Comparison of ENCODE assay signal across 11 mouse cellular contexts in the genomic region with DNA sequence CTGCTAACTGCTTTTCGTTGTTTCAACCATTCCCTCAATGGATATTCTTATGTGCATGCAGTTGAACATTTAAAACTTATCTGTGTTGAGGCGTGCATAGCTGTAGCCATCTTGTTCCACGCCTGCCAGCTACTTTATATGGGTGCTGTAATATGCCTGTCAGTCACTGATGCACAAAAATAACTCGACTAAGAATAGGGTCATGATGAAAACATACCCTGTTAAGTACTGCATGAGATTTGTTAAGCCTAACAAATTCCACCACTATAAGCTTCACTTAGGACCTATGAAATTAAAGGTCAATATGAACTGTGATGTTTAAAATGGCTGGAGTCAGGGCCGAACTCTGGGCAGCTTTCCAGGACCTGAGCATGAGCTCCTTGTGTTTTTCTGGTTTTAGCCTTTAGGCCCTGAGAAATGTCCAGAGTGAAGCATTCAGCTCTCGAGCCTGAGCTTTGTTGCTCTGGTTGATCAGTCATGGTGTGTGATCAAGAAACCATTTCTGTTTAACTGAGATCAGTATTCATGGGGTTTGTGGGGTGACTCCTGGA. TPM values are rescaled to one million over a fixed set of nuclear protein-coding genes. Genes with fewer than 3 reads are reported as not detected.
A peak's percentile ranks its signal among the peaks of the same experiment; 100 is the strongest.
DNase-seq lines count a peak whose midpoint lies in the region; ATAC-seq and TF ChIP-seq lines count a peak whose summit lies in the region.
"Had no signal": no experiment of that assay in that cellular context is flagged by ENCODE, and none has a peak within 500 bp of the region (broad histone marks: within the 10 kb centered on the region; RNA-seq: fewer than 3 reads in every experiment).

No protein-coding gene starts in this region.

- peak overlapping the region; percentile 88; the same call in 1 of the 2 replicates for H3K4me3 ChIP-seq in forebrain, embryonic 10.5 days
- no peak overlapping the region for H3K4me3 ChIP-seq in forebrain, postnatal 0 days (ENCODE audit: low read depth, low read length)
- peak overlapping the region; percentile 77; the same call in 1 of the 2 replicates for H3K4me3 ChIP-seq in lung, embryonic 14.5 days (ENCODE audit: low read depth, low read length)
- H3K4me3 ChIP-seq in forebrain, embryonic 15.5 days = no peak overlapping the region
- 0 out of 2 replicates have a peak overlapping the region, but pooled peaks have one; percentile 93 for H3K4me3 ChIP-seq in midbrain, embryonic 13.5 days (replicated peaks)
- H3K4me3 ChIP-seq: layer of hippocampus, adult 2 months had no signal

- H3K4me2 ChIP-seq in forebrain, postnatal 0 days (ENCODE audit: low read depth) = no peak overlapping the region
- H3K4me2 ChIP-seq in lung, embryonic 14.5 days = peak overlapping the region; percentile 85
- peak overlapping the region; percentile 69 for H3K4me2 ChIP-seq in forebrain, embryonic 15.5 days (replicated peaks)
- peak overlapping the region; percentile 64 for H3K4me2 ChIP-seq in midbrain, embryonic 13.5 days (replicated peaks)

- no peaks in the 10 kb centered on the region for H3K27me3 ChIP-seq in forebrain, embryonic 10.5 days (ENCODE audit: poor library complexity, severe bottlenecking)
- H3K27me3 ChIP-seq in forebrain, postnatal 0 days (ENCODE audit: insufficient read depth, low read length) = no peaks in the 10 kb centered on the region
- no peaks in the 10 kb centered on the region for H3K27me3 ChIP-seq in lung, embryonic 14.5 days (ENCODE audit: insufficient read depth, low read length)
- H3K27me3 ChIP-seq in forebrain, embryonic 15.5 days = no peaks in the 10 kb centered on the region
- no peaks in the 10 kb centered on the region for H3K27me3 ChIP-seq in midbrain, embryonic 13.5 days

- H3K9me3 ChIP-seq in forebrain, embryonic 10.5 days = no peaks in the 10 kb centered on the region
- no peaks in the 10 kb centered on the region for H3K9me3 ChIP-seq in forebrain, postnatal 0 days (ENCODE audit: low read length)
- H3K9me3 ChIP-seq in lung, embryonic 14.5 days (ENCODE audit: low read depth, low read length) = no peaks in the 10 kb centered on the region
- H3K9me3 ChIP-seq in forebrain, embryonic 15.5 days = no peaks in the 10 kb centered on the region
- H3K9me3 ChIP-seq in midbrain, embryonic 13.5 days = no peaks in the 10 kb centered on the region

- H3K27ac ChIP-seq in forebrain, embryonic 10.5 days = no peak overlapping the region
- no peak overlapping the region for H3K27ac ChIP-seq in forebrain, postnatal 0 days (ENCODE audit: low read depth, low read length)
- H3K27ac ChIP-seq in lung, embryonic 14.5 days (ENCODE audit: low read depth) = no peak overlapping the region; the same call in 1 of the 2 replicates
- no peak overlapping the region for H3K27ac ChIP-seq in forebrain, embryonic 15.5 days (replicated peaks)
- no peak overlapping the region for H3K27ac ChIP-seq in midbrain, embryonic 13.5 days
- H3K27ac ChIP-seq: layer of hippocampus, adult 2 months had no signal

- WGBS in forebrain, embryonic 10.5 days = 79% methylated on average over 6 of the region's 6 CpGs
- 56% methylated on average over 6 of the region's 6 CpGs for WGBS in forebrain, postnatal 0 days
- WGBS in lung, embryonic 14.5 days = 54% methylated on average over 6 of the region's 6 CpGs
- 66% methylated on average over 6 of the region's 6 CpGs for whole genome bisulfite sequencing in forebrain, embryonic 15.5 days
- WGBS in midbrain, embryonic 13.5 days = 67% methylated on average over 6 of the region's 6 CpGs

- ATAC-seq in forebrain, postnatal 0 days = no peak
- ATAC-seq in lung, embryonic 14.5 days (ENCODE audit: insufficient read depth) = no peak
- no peak for ATAC-seq in forebrain, embryonic 15.5 days (replicated peaks)
- no peak for ATAC-seq in midbrain, embryonic 13.5 days

- no peak for TF ChIP-seq CTCF in forebrain, postnatal 0 days (IDR thresholded peaks at IDR 0.05; ENCODE audit: low read depth)
- TF ChIP-seq CTCF in lung, embryonic 14.5 days (IDR thresholded peaks at IDR 0.05; ENCODE audit: low read depth) = no peak

- DNase-seq in forebrain, embryonic 10.5 days (ENCODE audit: extremely low spot score, low spot score) = no peak
- no peak for DNase-seq in forebrain, postnatal 0 days
- DNase-seq in lung, embryonic 14.5 days = peak; percentile 74
- DNase-seq in lung, adult 18-20 months = no peak
- DNase-seq in frontal cortex, postnatal 10 days (ENCODE audit: low spot score in 2 of 2) = no peak
- no peak for DNase-seq in spleen, postnatal 4 days (ENCODE audit: low spot score in 2 of 2)
- DNase-seq: B cell, adult 2 months; lung, postnatal 14 days had no signal

- peaks cover 40% of the 10 kb centered on the region for H3K4me1 ChIP-seq in forebrain, embryonic 10.5 days
- H3K4me1 ChIP-seq in forebrain, postnatal 0 days (ENCODE audit: insufficient read depth) = peaks cover 14% of the 10 kb centered on the region
- H3K4me1 ChIP-seq in lung, embryonic 14.5 days (ENCODE audit: insufficient read depth) = peaks cover 6% of the 10 kb centered on the region; the same call in 1 of the 2 replicates
- H3K4me1 ChIP-seq in forebrain, embryonic 15.5 days = peaks cover 28% of the 10 kb centered on the region
- H3K4me1 ChIP-seq in midbrain, embryonic 13.5 days (replicated peaks) = peaks cover 24% of the 10 kb centered on the region

- H3K36me3 ChIP-seq in forebrain, embryonic 10.5 days (replicated peaks) = no peaks in the 10 kb centered on the region
- H3K36me3 ChIP-seq in forebrain, postnatal 0 days (ENCODE audit: insufficient read depth) = no peaks in the 10 kb centered on the region
- no peaks in the 10 kb centered on the region for H3K36me3 ChIP-seq in lung, embryonic 14.5 days (ENCODE audit: insufficient read depth)
- no peaks in the 10 kb centered on the region for H3K36me3 ChIP-seq in forebrain, embryonic 15.5 days
- no peaks in the 10 kb centered on the region for H3K36me3 ChIP-seq in midbrain, embryonic 13.5 days

- H3K9ac ChIP-seq in forebrain, postnatal 0 days = no peak overlapping the region
- H3K9ac ChIP-seq in lung, embryonic 14.5 days = no peak overlapping the region
- H3K9ac ChIP-seq in forebrain, embryonic 15.5 days (replicated peaks) = no peak overlapping the region
- H3K9ac ChIP-seq in midbrain, embryonic 13.5 days (replicated peaks) = no peak overlapping the region

RNA-seq across cellular contexts. Expression of a gene that starts 2.0 kb away (rescaled TPM):
- 34.6 and 36.3 TPM in 2 replicates for polyA plus RNA-seq in forebrain, embryonic 10.5 days (2016; fragmentation: Nextera tagmentation; extraction: Ambion mirVana)
- 1.2 and 1.7 TPM in 2 replicates for total RNA-seq in forebrain, postnatal 0 days (2014; rRNA removed)
- 7.7 and 8.9 TPM in 2 replicates for polyA plus RNA-seq in forebrain, postnatal 0 days (2015; fragmentation: Nextera tagmentation; extraction: Ambion mirVana)
- 30.5 and 32.2 TPM in 2 replicates for polyA plus RNA-seq in lung, embryonic 14.5 days (2014; fragmentation: Nextera tagmentation; extraction: Ambion mirVana)
- polyA plus RNA-seq in forebrain, embryonic 15.5 days (2015; fragmentation: Nextera tagmentation; extraction: Ambion mirVana) = 21.8 and 24.1 TPM in 2 replicates
- polyA plus RNA-seq in midbrain, embryonic 13.5 days (2015; fragmentation: Nextera tagmentation; extraction: Ambion mirVana) = 18.7 and 18.9 TPM in 2 replicates

RNA-seq across cellular contexts. Expression of a gene that starts 2.2 kb away (rescaled TPM):
- polyA plus RNA-seq in forebrain, embryonic 10.5 days (2016; fragmentation: Nextera tagmentation; extraction: Ambion mirVana) = 33.3 and 38.0 TPM in 2 replicates
- total RNA-seq in forebrain, postnatal 0 days (2014; rRNA removed) = 48.6 and 61.8 TPM in 2 replicates
- 28.0 and 54.3 TPM in 2 replicates for polyA plus RNA-seq in forebrain, postnatal 0 days (2015; fragmentation: Nextera tagmentation; extraction: Ambion mirVana)
- 15.0 and 16.0 TPM in 2 replicates for polyA plus RNA-seq in lung, embryonic 14.5 days (2014; fragmentation: Nextera tagmentation; extraction: Ambion mirVana)
- 117 and 123 TPM in 2 replicates for polyA plus RNA-seq in forebrain, embryonic 15.5 days (2015; fragmentation: Nextera tagmentation; extraction: Ambion mirVana)
- 120 and 121 TPM in 2 replicates for polyA plus RNA-seq in midbrain, embryonic 13.5 days (2015; fragmentation: Nextera tagmentation; extraction: Ambion mirVana)

RNA-seq across cellular contexts. Expression of a gene that starts 39.1 kb away (rescaled TPM):
- 0.02 and 0.37 TPM in 2 replicates for polyA plus RNA-seq in forebrain, embryonic 10.5 days (2016; fragmentation: Nextera tagmentation; extraction: Ambion mirVana)
- total RNA-seq in forebrain, postnatal 0 days (2014; rRNA removed) = 1.2 and 2.0 TPM in 2 replicates
- 0.19 and 1.2 TPM in 2 replicates for polyA plus RNA-seq in forebrain, postnatal 0 days (2015; fragmentation: Nextera tagmentation; extraction: Ambion mirVana)
- polyA plus RNA-seq in lung, embryonic 14.5 days (2014; fragmentation: Nextera tagmentation; extraction: Ambion mirVana) = 0.18 TPM in 1 of 2 replicates, not detected in the other
- 0.34 and 0.52 TPM in 2 replicates for polyA plus RNA-seq in forebrain, embryonic 15.5 days (2015; fragmentation: Nextera tagmentation; extraction: Ambion mirVana)
- 0.30 and 0.59 TPM in 2 replicates for polyA plus RNA-seq in midbrain, embryonic 13.5 days (2015; fragmentation: Nextera tagmentation; extraction: Ambion mirVana)

Comparison
In these comparisons a context has a peak if more than half of its experiments do, and no peak if none do; other contexts are left out.
1. H3K4me3 ChIP-seq: peak in forebrain, embryonic 10.5 days (single experiment), lung, embryonic 14.5 days (single experiment) and midbrain, embryonic 13.5 days (single experiment); none in forebrain, postnatal 0 days (single experiment) and forebrain, embryonic 15.5 days (single experiment).